Mouse (Mus musculus): Measurements from ENCODE around the gene Arid1b. TPM values are rescaled to one million over a fixed set of nuclear protein-coding genes. Genes with fewer than 3 reads are reported as not detected.

Gene Arid1b
- polyA plus RNA-seq, 1 experiment from 2014 or later, result 10.5 TPM

DNA sequence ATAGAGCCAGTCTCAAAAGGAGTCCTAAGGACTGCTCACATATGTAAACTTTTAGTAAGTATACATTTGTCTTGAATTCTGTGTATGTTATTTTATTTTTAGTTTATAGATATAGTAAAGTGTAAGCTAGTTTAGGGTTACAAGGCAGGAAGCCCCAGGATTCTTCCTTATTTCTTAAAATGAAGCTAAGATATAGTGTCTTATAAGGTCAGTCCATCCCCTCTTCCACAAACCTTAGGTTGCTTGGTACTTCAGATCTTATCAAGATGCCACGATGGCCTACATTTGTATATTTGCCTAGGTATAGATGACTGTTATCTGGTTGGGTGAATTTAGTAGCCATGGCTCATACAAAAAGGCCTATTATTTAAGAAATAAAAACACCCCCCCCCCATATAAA, 5.1 kb downstream of the Arid1b start:
- no peak overlapping the region for H3K27ac ChIP-seq (ENCODE audit: low read length)
- H3K9ac ChIP-seq (ENCODE audit: low read length), result no peak overlapping the region
- peaks cover 40% of the 10 kb centered on the region for H3K4me1 ChIP-seq (ENCODE audit: control insufficient read depth, insufficient read depth, low read length)
- 0 out of 2 replicates have a peak overlapping the region, but pooled peaks have one; percentile 36 for H3K4me2 ChIP-seq (ENCODE audit: low read depth, low read length)
- no peaks in the 10 kb centered on the region for H3K27me3 ChIP-seq (ENCODE audit: control insufficient read depth, insufficient read depth, low read length)
- no peak overlapping the region for H3K4me3 ChIP-seq (replicated peaks; ENCODE audit: low read length)
- no peak for ATAC-seq (ENCODE audit: insufficient read depth, low FRiP score)
- 40% methylated on average over 1 of the region's 1 CpGs for WGBS
- H3K36me3 ChIP-seq (ENCODE audit: control insufficient read depth, insufficient read depth, low read length), result no peaks in the 10 kb centered on the region
- H3K9me3 ChIP-seq (replicated peaks; ENCODE audit: control insufficient read depth, low read length), result no peaks in the 10 kb centered on the region

DNA sequence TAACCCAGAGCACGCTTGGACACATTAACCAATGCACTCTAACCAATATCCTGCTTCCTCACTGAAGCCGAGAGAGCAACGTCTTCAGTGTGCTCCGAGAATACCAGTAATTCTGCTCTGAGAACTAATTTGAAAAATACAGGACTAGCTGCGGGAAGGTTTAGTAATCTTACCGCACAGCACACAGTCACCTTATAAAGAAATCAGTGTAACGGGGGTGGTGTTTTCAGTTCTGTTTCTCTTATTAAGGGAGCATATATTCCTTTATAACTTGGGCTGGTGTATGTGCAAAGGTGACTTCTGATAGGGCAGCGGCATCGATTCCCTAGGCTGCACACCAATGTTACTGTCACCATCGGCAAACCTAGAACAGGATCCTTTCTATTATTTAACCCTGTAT, 5.9 kb downstream of the Arid1b start:
- peaks cover 48% of the 10 kb centered on the region for H3K4me1 ChIP-seq (ENCODE audit: control insufficient read depth, insufficient read depth, low read length)
- no peaks in the 10 kb centered on the region for H3K36me3 ChIP-seq (ENCODE audit: control insufficient read depth, insufficient read depth, low read length)
- 32% methylated on average over 10 of the region's 10 CpGs for WGBS
- ATAC-seq (ENCODE audit: insufficient read depth, low FRiP score), result no peak
- no peaks in the 10 kb centered on the region for H3K27me3 ChIP-seq (ENCODE audit: control insufficient read depth, insufficient read depth, low read length)
- H3K9ac ChIP-seq (ENCODE audit: low read length), result peak overlapping the region; percentile 54
- peak overlapping the region; percentile 9 for H3K4me3 ChIP-seq (replicated peaks; ENCODE audit: low read length)
- H3K9me3 ChIP-seq (replicated peaks; ENCODE audit: control insufficient read depth, low read length), result no peaks in the 10 kb centered on the region
- H3K4me2 ChIP-seq (ENCODE audit: low read depth, low read length), result peak overlapping the region; percentile 47
- H3K27ac ChIP-seq (ENCODE audit: low read length), result peak overlapping the region; percentile 5; the same call in 1 of the 2 replicates

GRCm38 (mm10) chr17:5000871-5001270, 6.7 kb downstream of the Arid1b start:
- H3K9me3 ChIP-seq (replicated peaks; ENCODE audit: control insufficient read depth, low read length), result no peaks in the 10 kb centered on the region
- no peak for ATAC-seq (ENCODE audit: insufficient read depth, low FRiP score)
- no peaks in the 10 kb centered on the region for H3K27me3 ChIP-seq (ENCODE audit: control insufficient read depth, insufficient read depth, low read length)
- no peak overlapping the region for H3K4me3 ChIP-seq (replicated peaks; ENCODE audit: low read length)
- H3K9ac ChIP-seq (ENCODE audit: low read length), result no peak overlapping the region
- H3K4me1 ChIP-seq (ENCODE audit: control insufficient read depth, insufficient read depth, low read length), result peaks cover 54% of the 10 kb centered on the region
- H3K36me3 ChIP-seq (ENCODE audit: control insufficient read depth, insufficient read depth, low read length), result no peaks in the 10 kb centered on the region
- 61% methylated on average over 7 of the region's 7 CpGs for WGBS
- no peak overlapping the region for H3K27ac ChIP-seq (ENCODE audit: low read length)
- 0 out of 2 replicates have a peak overlapping the region, but pooled peaks have one; percentile 31 for H3K4me2 ChIP-seq (ENCODE audit: low read depth, low read length)

DNA sequence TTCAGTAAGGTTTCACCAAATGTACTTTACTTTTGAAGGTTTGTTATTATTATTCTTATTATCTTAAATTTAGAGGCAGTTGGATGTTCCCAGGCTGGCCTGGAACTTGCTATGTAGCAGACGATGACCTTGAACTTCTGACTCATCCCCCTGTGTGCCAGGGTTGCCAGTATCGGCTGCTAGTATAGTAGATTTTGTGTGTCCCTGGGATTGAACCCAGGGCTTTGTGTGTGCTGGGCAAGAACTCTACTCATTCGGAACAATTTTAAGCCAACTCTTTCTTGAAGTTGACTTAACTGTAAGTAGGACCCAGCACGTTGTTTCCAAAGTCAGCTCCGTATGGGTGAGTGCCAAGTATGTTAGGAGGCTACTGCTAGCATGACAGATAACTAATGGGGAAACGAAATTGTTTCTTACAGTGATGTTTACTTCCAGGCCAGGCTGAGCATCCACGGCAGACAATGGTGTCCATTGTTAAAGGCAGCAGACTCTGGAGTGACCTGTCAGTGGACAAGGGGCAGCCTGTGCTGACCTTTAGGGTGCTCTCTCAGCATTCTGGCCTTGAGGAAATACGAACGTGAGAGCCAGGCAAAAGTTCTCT, 7.5 kb downstream of the Arid1b start:
- no peak overlapping the region for H3K27ac ChIP-seq (ENCODE audit: low read length)
- 31% methylated on average over 9 of the region's 9 CpGs for WGBS
- no peaks in the 10 kb centered on the region for H3K9me3 ChIP-seq (replicated peaks; ENCODE audit: control insufficient read depth, low read length)
- peaks cover 57% of the 10 kb centered on the region for H3K4me1 ChIP-seq (ENCODE audit: control insufficient read depth, insufficient read depth, low read length)
- no peak overlapping the region for H3K4me3 ChIP-seq (replicated peaks; ENCODE audit: low read length)
- H3K27me3 ChIP-seq (ENCODE audit: control insufficient read depth, insufficient read depth, low read length), result no peaks in the 10 kb centered on the region
- H3K36me3 ChIP-seq (ENCODE audit: control insufficient read depth, insufficient read depth, low read length), result no peaks in the 10 kb centered on the region
- H3K4me2 ChIP-seq (ENCODE audit: low read depth, low read length), result 0 out of 2 replicates have a peak overlapping the region, but pooled peaks have one; percentile 31
- no peak for ATAC-seq (ENCODE audit: insufficient read depth, low FRiP score)
- H3K9ac ChIP-seq (ENCODE audit: low read length), result no peak overlapping the region

DNA sequence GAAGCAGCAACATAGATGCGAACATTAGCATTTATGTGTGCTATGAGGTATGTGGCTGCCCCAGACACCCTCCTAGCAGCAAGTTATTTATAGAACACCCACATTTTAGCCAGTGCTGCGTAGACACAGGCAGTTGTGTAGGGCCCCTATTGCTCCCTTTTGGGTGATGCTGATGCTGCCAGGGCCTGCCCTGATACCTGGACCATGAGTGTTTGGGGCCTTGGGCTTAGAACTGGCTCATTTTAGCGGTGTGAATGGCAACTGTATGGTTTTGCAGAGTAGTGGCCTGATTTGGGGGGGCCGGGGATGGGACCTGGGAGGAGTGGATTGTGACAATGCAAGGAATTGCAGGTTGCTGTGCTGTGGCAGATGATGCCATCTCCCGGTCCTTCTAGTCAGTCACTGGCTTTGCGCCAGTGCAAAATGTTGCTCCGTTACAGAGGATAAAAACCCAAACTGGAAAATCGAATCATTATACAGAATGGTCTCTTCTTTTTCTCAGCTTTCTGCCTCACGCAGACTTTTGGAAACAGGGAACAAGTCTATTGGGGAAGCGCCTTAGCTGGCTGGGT, 8.9 kb downstream of the Arid1b start:
- Histone ChIP-seq H3K4me2 (ENCODE audit: low read depth, low read length) (no peak overlapping the region), H3K9me3 (replicated peaks; ENCODE audit: control insufficient read depth, low read length) (no peaks in the 10 kb centered on the region), H3K27me3 (ENCODE audit: control insufficient read depth, insufficient read depth, low read length) (no peaks in the 10 kb centered on the region), H3K27ac (ENCODE audit: low read length) (no peak overlapping the region), H3K4me3 (replicated peaks; ENCODE audit: low read length) (no peak overlapping the region), H3K36me3 (ENCODE audit: control insufficient read depth, insufficient read depth, low read length) (no peaks in the 10 kb centered on the region), H3K9ac (ENCODE audit: low read length) (no peak overlapping the region), H3K4me1 (ENCODE audit: control insufficient read depth, insufficient read depth, low read length) (peaks cover 70% of the 10 kb centered on the region)
- 62% methylated on average over 10 of the region's 10 CpGs for WGBS
- no peak for ATAC-seq (ENCODE audit: insufficient read depth, low FRiP score)

- no peak overlapping the region; the same call in 1 of the 2 replicates for H3K27ac ChIP-seq (ENCODE audit: low read length)
- H3K4me2 ChIP-seq (ENCODE audit: low read depth, low read length), result no peak overlapping the region
- H3K36me3 ChIP-seq (ENCODE audit: control insufficient read depth, insufficient read depth, low read length), result no peaks in the 10 kb centered on the region
- H3K9me3 ChIP-seq (replicated peaks; ENCODE audit: control insufficient read depth, low read length), result no peaks in the 10 kb centered on the region
- WGBS, result 49% methylated on average over 8 of the region's 8 CpGs
- peaks cover 82% of the 10 kb centered on the region for H3K4me1 ChIP-seq (ENCODE audit: control insufficient read depth, insufficient read depth, low read length)
- H3K27me3 ChIP-seq (ENCODE audit: control insufficient read depth, insufficient read depth, low read length), result no peaks in the 10 kb centered on the region
- H3K9ac ChIP-seq (ENCODE audit: low read length), result no peak overlapping the region
- H3K4me3 ChIP-seq (replicated peaks; ENCODE audit: low read length), result no peak overlapping the region
- ATAC-seq (ENCODE audit: insufficient read depth, low FRiP score), result no peak
Measured at GRCm38 (mm10) chr17:5004266-5004665, 10.1 kb downstream of the Arid1b start.

- 61% methylated on average over 5 of the region's 5 CpGs for WGBS
- no peak overlapping the region for H3K9ac ChIP-seq (ENCODE audit: low read length)
- H3K4me2 ChIP-seq (ENCODE audit: low read depth, low read length), result no peak overlapping the region
- no peak overlapping the region for H3K4me3 ChIP-seq (replicated peaks; ENCODE audit: low read length)
- H3K9me3 ChIP-seq (replicated peaks; ENCODE audit: control insufficient read depth, low read length), result no peaks in the 10 kb centered on the region
- H3K36me3 ChIP-seq (ENCODE audit: control insufficient read depth, insufficient read depth, low read length), result no peaks in the 10 kb centered on the region
- peaks cover 82% of the 10 kb centered on the region for H3K4me1 ChIP-seq (ENCODE audit: control insufficient read depth, insufficient read depth, low read length)
- H3K27ac ChIP-seq (ENCODE audit: low read length), result no peak overlapping the region; the same call in 1 of the 2 replicates
- no peak for ATAC-seq (ENCODE audit: insufficient read depth, low FRiP score)
- H3K27me3 ChIP-seq (ENCODE audit: control insufficient read depth, insufficient read depth, low read length), result no peaks in the 10 kb centered on the region
Measured at GRCm38 (mm10) chr17:5004706-5005105, 10.6 kb downstream of the Arid1b start.

- Histone ChIP-seq H3K4me2 (ENCODE audit: low read depth, low read length) (no peak overlapping the region), H3K27ac (ENCODE audit: low read length) (no peak overlapping the region), H3K9ac (ENCODE audit: low read length) (no peak overlapping the region), H3K27me3 (ENCODE audit: control insufficient read depth, insufficient read depth, low read length) (no peaks in the 10 kb centered on the region), H3K4me3 (replicated peaks; ENCODE audit: low read length) (no peak overlapping the region), H3K4me1 (ENCODE audit: control insufficient read depth, insufficient read depth, low read length) (peaks cover 82% of the 10 kb centered on the region), H3K36me3 (ENCODE audit: control insufficient read depth, insufficient read depth, low read length) (no peaks in the 10 kb centered on the region), H3K9me3 (replicated peaks; ENCODE audit: control insufficient read depth, low read length) (no peaks in the 10 kb centered on the region)
- no peak for ATAC-seq (ENCODE audit: insufficient read depth, low FRiP score)
- 70% methylated on average over 3 of the region's 3 CpGs for WGBS
Measured at GRCm38 (mm10) chr17:5005285-5005684, 11.2 kb downstream of the Arid1b start.

DNA sequence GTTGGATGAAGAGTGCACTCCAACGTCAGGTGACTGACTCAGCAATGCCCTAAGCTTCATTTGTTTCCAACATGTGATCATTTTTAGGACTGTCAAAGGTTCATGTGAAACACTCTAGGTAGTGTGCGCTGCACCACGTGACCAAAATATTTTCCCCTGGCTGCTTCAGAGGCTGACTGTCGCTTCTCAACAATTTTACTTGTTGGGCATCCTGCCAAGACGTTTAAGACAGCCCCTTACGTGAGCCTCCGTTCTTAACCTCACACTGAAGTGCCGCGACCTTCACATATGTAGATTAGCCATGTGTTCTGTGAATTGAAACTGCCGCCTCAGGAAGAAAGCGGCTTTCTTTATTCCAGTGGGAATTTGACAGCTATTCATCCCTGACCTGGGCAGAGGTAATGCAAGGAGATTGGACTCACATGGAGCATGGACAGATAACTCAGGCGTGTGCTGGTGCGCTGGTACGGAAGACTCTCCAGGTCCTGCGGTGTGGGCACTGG, 13.1 kb downstream of the Arid1b start:
- 23% methylated on average over 15 of the region's 15 CpGs for WGBS
- ATAC-seq (ENCODE audit: insufficient read depth, low FRiP score), result 0 out of 2 replicates have a peak, but pooled peaks have one; percentile 48

More for the DNA sequence above, 13.1 kb downstream of the Arid1b start:
- no peaks in the 10 kb centered on the region for H3K9me3 ChIP-seq (replicated peaks; ENCODE audit: control insufficient read depth, low read length)
- no peaks in the 10 kb centered on the region for H3K27me3 ChIP-seq (ENCODE audit: control insufficient read depth, insufficient read depth, low read length)
- peaks cover 70% of the 10 kb centered on the region for H3K4me1 ChIP-seq (ENCODE audit: control insufficient read depth, insufficient read depth, low read length)
- 0 out of 2 replicates have a peak overlapping the region, but pooled peaks have one; percentile 2 for H3K4me3 ChIP-seq (replicated peaks; ENCODE audit: low read length)
- 0 out of 2 replicates have a peak overlapping the region, but pooled peaks have one; percentile 14 for H3K9ac ChIP-seq (ENCODE audit: low read length)
- no peak overlapping the region for H3K27ac ChIP-seq (ENCODE audit: low read length)
- no peaks in the 10 kb centered on the region for H3K36me3 ChIP-seq (ENCODE audit: control insufficient read depth, insufficient read depth, low read length)
- H3K4me2 ChIP-seq (ENCODE audit: low read depth, low read length), result peak overlapping the region; percentile 26
